Mouse (Mus musculus) monocyte, adult 5-6 weeks (primary cell): ENCODE data around the gene Dlg2. TPM values are rescaled to one million over a fixed set of nuclear protein-coding genes. Genes with fewer than 3 reads are reported as not detected.
A peak's percentile ranks its signal among the peaks of the same experiment; 100 is the strongest.

Experiments used
- ATAC-seq: fragments of 153-309, 156-312 bp; replicated peaks from 2 replicates; pipeline ENCODE4 v1.8.0; 2017; ENCODE audit warnings: mild to moderate bottlenecking; ENCODE audit not compliant: low TSS enrichment, insufficient number of reproducible peaks, severe bottlenecking, poor library complexity, low FRiP score
- total RNA-seq: library from RNA; stranded (forward); fragments of 200-1000, 200-491, 200-594 nt; gene quantifications from 3 replicates; pipeline ENCODE4 v1.2.3, GENCODE M21; 2017

Dlg2 gene
- total RNA-seq, 1 experiment from 2014 or later, result 1.7 TPM

DNA sequence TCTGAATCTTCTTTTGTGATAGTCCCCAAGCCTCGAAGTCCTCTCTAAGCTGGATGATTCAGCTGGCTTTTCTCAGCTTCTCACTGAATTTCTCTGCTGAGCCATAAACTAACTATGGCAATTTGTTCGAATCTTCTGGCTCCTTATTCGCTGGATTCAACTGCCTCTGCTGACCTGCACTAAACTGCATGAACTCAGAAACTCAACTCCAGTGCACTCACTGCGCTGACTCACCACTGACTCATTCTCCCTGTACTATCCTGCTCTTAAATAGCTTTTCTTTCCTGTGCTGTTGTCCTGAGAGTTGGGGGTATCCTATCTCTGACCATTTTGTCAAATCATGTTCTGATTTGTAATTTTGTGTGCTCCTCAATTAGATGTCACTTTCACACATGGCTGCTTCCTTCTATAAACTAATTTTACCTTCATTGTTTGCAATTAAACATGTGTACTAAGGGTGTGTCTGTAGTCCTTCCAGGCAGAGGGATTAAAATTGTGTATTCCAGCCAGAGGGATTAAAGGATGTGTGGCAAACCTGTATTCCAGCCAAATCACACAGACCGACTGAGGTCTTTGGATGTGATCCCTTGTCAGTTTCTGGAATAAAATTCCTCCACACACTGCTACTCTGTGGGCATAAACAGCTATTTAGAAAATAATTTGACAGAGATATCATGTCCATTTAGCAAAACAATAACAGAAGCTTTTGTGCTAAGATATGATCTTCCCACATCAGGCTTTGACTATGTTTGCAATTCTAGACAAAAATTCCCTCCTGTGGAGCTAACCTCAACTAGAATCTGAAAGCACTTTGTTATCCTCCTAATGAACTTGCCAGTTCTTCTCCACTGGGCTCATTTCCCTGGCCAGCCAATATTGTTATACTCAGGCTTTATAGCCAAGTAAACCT, 1115.0 kb downstream of the Dlg2 start:
- ATAC-seq, result no peak

DNA sequence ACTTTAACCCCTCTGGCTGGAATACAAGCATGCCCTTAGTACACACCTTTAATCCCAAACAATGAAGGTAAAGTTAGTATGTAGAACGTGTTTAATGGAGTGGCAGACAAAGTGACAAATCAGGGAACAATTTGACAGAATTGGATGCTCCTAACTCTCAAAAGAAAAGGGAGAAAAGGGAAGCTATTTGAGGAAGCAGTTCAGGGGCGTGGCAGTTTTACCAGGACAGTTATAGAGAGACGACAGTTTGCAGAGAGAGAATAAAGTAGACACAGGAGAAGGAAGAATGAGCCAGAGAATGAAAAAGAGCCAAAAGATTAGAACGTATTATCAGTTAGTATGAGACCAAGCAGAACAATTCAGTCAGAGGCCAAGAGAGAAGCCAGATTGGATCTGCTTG, 1122.1 kb downstream of the Dlg2 start:
- ATAC-seq, result no peak

DNA sequence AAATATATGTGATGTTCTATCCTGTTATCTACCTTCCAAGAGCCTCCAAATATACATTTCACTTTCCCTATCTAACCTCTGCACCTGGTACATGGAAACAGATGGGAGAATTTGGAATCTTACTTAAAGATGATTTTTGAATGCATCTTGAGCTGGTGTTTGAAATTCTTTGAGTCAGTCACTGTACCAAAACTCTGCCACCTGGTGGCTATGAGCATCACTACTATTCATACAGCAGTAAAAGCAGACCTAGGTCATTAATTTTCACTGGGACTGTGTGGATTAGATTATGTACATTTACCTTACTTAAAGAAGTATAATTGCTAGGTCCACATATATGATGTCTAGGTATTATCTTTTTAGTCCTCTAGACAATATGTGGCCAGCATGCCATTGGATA, 1124.8 kb downstream of the Dlg2 start:
- ATAC-seq, result no peak

DNA sequence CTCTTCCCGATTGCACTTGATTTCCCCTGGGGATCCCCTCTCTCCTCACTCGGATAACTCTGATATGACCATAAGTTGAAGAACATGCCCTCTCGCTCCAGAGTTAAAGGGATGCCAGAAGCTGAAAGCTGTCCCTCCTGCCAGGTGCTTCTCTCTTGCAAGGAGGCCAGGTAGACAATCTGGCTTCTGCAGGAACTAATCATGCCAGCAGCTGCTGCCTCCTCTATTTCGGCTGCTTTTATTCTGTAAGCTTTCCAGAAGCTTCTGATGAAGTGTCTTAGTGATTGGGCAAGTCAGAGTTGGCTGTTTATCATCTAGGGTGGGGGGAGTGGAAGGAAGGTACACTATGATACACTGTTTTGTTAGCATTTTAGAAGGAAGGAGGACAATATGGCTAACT, 1127.1 kb downstream of the Dlg2 start:
- ATAC-seq, result no peak

DNA sequence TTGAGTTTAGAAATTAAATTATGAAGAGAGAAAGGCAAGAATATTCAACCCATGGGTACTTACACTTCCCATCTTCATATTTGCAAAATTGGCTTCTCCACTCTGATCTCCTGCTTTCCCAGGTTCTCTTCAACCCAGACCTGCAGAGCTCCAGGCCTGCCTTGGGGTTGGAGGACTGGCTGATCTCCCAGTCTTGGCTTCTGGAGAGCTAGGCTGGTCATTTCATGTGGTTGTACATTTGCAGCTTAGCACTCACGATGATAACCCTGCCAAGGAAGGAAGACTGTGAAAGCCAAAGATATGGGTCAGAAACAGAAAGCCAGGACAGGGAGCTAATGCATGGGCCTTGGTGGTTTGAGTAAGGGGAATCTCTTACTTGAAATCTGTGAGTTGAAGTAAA, 1176.6 kb downstream of the Dlg2 start:
- no peak for ATAC-seq

DNA sequence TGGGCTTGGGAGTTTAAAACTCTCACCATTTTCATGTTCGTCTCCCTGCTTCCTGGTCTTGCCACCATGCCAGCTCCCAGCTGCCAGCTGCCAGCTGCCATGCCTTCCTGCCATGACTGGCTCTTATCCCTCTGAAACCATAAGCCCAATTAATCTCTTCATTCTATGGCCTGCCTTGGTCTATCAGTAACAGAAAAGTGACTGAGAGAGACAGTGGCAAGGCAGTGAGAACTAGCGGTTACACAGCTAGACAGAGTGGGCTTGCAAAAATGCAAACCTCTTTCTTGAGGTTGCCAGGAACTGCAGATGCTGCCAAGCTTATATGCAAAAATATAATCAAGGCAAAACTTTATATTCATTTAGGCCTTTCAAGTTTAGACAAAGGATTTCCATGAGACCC, 1183.0 kb downstream of the Dlg2 start:
- no peak for ATAC-seq

DNA sequence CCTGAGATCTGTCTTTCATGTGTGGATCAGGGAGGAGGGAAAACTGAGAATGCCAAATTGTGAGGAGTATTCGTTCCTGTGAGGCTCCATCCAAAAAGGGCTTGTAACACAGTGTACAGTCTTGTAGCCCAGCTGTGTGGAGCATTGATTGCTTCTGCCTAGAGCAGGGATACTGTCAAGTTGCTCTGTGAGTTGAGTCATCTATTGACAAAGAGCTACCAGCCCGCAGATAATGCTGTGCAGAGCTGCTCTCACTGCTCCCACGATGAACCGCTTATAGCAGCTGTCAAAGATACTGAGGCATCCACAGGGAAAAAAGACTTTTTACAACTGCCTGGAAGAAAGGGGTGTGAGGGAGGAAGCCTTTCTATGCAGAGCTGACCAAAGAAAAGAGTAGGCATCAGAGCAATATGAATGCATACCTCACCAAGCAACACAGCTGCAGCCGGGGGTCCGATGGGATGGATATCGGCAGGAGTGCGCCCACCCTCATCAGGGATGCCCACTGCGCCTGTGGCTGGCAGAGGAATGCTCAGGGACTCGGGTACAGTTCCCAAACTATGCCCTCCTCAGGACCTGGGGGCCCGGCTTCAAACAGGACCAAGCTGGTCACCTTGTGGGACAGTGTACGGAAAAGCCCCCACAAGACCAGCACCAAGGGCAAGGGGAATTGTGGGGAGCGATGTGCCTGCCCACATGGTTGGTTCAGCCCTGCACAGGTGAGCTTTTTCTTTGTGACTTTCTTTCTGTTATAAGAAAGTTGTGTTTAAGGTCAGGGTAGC, 1196.0 kb downstream of the Dlg2 start:
- no peak for ATAC-seq

DNA sequence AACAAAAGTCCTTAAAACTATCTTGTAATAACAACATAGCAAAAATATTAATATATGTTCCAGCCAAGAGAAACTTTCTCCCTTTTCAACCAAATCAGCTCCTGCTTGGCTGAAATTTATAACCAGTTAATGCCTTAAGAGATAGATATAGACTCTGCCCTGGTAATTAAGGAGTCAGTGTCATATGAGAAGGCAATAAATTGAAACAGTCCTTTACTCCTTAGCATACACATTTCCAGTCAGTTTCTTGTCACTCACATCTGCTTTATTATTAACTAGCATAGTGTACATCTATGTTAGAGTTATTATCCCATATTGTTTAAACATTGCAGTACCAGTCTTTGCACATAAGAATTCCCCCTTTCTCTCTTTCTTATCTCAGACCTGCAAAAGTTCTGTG, 1197.9 kb downstream of the Dlg2 start:
- no peak for ATAC-seq

DNA sequence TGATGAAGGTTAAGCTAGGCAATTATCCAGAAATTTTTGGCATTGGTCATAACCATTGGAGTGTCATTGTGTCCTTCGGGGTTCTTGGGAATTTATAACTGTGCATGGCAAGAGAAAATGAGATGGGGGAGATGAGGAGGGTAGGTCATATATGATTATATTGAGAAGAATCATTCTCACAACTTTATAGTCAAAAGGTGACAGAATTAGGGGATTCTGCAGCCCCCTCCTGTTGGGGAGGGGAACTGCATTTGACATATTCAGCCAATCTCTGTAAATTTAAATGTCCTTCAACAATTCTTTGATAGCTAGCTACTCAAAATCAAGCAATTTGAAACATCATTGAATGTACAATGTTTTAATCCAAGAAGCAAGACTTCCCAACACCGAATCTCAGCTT, 1201.5 kb downstream of the Dlg2 start:
- ATAC-seq, result no peak

DNA sequence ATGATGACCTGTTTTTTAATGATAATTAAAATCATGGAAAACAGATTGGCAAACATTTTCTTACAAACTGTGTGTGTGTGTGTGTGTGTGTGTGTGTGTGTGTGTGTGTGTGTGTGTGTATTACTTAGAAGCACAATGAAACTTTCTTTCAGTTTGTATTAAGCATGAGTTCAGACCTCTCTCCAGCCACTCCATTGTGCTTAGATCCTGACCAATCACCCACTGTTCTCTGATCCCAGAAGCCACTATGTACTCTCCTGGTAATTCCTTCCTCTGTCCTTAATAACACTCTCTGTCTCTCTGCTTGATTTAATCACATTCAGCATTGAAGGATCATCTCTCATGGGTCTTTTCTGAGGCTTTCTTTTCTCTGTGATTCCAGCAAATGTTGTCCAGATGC, 1211.5 kb downstream of the Dlg2 start:
- ATAC-seq, result no peak

DNA sequence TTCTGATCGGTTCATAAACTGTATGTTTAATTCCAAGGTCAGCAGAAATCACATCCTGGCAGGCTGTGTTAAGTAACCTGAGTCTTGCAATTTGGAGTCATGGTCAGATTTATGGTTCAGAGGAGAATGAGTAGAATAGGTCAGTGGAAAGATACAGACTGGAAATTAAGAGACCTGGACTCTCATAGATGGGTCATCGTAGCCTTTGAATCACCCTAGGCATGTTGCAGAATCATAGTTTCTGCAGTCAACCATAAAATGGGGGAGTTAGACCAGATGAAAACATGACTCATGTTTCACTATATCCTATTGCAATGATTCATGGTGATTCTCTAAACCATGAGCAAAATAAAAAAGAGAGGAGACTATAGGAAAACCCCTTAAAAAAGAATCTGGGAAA, 1213.4 kb downstream of the Dlg2 start:
- no peak for ATAC-seq

DNA sequence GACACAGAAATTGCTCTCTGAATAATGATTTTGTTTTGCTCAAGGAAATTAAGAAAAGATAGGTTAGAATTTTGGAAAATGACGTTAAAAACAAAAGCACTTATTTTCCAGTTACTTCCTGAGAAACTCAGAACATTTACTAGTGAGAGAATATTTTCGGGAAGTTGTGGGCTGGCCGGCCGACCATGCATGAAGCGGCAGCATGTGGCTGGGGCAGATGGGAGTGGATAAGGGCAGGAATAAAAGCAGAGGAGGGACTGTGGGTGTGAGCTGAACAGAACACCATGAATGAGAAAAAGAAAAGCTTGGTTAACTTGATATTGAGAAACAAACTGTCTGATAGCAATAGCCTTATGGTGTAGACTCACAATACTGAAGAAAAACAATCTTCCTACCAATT, 1233.4 kb downstream of the Dlg2 start:
- ATAC-seq, result no peak

DNA sequence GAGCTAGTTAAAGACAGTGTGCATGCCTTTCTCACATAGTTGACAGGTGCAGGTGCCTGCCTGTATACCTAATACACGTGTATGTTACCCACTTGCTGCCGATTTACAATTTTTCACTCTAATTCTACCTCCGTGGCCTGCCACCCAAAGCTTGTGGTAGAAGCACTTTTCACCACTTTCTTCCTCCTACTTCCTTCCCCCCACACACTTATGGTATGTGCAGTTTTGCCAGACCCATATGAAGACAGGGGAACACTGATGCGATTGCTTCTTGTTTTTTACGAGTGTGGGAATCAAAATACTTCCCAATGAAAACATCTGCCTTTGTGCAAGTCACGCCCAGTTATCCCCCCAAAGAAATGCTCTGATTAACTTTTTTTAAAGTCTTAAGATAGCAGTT, 1234.7 kb downstream of the Dlg2 start:
- no peak for ATAC-seq

DNA sequence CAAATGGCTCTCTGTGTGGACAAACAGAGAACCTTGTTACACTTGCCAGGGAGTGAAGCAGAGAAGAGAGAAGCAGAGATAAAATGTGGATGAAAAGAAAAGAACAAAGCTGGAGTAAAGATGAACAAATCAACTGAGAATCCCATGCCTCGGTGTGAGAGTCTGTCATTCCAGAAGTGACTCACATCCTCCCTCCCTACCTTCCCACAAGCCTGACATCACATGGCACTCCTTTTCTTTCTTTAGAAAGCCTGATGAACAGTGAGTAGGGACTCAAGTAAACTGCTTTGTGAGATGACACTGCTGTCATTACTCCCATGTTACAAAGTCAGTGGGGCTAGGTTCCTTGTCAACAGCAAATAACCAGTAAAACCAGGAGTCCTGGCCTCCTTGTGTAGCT, 1239.3 kb downstream of the Dlg2 start:
- no peak for ATAC-seq

DNA sequence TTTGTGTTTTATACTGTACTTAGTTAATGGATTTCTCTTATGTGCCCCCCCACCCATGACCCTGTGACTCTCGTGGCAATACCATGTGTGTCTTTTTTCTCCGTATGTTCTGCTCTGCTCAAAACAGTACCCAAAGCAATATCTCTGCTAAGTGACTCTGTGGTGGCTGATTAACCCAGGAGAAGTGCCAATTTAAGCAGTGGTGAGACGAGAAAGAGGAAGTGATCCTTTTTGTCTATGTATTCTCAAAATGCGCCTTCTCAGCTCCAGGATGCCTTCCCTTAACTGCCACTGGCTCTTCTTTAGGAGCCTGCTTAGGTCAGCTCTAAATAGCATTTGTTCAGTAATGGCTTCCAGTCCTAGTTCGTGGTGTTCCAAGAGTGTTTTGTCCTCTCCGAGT, 1240.2 kb downstream of the Dlg2 start:
- ATAC-seq, result peak; percentile 47; the same call in 1 of the 2 replicates

DNA sequence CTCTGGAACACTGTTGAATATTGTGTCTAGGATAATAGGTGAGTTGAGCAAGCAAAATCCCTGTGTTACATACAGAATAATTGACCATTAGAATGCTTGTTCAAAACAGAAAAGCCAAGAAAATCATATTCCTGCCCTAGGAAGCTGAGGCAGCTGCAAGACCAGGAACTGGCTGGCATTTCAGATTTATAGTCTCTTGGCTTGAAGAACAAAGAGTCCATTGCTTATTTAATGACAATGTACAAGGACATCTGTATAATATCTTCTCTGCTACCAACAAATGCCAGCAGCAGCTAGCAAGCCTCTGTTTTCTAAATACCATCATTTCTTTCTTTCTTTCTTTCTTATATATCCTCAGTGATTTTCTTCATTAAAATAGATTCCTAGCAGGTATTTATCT, 1243.8 kb downstream of the Dlg2 start:
- no peak for ATAC-seq

DNA sequence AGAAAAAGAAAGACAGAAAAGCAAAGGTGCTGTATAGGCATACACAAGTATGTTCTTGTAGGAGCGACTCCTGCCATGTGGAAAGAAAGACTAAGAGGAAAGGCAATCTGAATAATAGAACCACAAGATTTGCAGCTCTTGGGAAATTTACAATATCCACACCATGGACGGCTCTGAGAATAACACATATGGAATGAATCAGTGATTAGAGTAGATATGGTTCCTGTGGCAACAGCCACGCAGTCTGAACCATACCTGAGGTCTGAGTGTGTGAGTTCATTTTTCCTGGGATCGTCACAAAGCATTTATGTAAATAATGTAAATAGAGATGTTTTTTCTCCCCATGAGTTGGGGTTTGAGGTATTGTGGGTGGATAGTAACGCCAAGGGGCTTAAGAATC, 1247.9 kb downstream of the Dlg2 start:
- ATAC-seq, result no peak

DNA sequence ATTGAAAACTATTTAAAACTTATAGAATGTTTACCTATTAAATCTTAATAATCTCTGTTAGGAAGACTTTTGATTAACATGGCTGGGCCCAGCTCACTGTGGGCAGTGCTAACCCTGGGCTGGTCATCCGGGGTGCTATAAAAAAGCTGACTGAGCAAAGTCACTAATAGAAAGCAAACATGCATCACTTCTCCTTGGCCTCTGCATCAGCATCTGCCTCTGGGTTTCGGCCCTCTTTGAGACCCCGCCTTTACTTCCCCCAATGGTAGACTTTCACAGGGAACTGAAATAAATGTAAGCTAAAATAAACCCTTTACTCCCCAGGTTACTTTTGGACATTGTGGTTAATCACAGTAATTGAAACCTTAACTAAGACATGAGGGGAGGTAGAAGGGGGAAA, 1264.3 kb downstream of the Dlg2 start:
- no peak for ATAC-seq

DNA sequence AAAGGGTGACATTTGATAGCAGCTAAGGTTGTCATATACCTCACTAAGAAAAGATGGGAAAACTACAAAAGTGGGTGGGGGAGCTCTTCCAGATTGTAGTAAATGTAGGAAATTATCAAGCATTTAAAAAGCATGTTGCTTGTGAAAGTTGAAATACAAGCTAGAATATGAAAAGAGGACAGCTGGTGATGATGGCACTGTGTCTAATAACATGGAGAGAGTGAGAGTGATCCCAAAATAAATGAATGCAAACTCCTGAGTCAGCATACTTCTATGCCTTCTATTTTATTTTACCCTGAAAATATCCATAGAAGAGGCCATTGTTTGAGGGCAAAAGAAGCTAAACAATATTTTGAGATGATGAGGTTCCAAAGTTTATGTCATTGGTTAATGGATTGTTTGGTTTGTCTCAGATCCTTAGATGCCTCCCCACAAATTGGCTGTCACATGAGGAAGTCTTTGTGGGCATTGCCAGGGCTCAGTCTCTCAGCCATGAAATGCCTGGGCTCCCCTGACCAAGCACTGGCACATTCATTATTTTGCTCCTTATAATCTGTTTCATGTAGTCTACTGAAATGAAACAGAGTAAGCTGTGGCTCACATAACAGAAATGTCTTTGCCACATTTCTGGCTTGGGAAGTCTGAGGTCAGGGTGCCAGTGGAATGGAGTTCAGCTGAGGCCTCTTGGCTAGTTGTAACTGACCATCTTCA, 1276.8 kb downstream of the Dlg2 start:
- no peak for ATAC-seq
